Mouse (Mus musculus) MEL (cell line): Measurements from ENCODE around the gene 2510002D24Rik. TPM values are rescaled to one million over a fixed set of nuclear protein-coding genes. Genes with fewer than 3 reads are reported as not detected.

Source experiments
- DNase-seq: peaks from one replicate; pipeline ENCODE4 v3.0.0; 2011; ENCODE audit warnings: low read depth, low spot score
- H3K27ac ChIP-seq: 2 replicates; pipeline ENCODE4 v1.5.1; 2012; ENCODE audit warnings: low read depth, mild to moderate bottlenecking, control low read depth, low read length, moderate library complexity; ENCODE audit not compliant: control insufficient read depth
- H3K27me3 ChIP-seq, 2 experiments: fragments of 150-350 bp in 1 of 2; sonication (generic) in 1 of 2; 2 replicates each; pipeline ENCODE4 v1.6.1; 2012; ENCODE audit warnings: low read length in 2 of 2, mild to moderate bottlenecking in 2 of 2, improper control_type of control experiment in 1 of 2, moderate library complexity in 1 of 2; ENCODE audit not compliant: insufficient read depth in 2 of 2, control insufficient read depth in 1 of 2
- H3K36me3 ChIP-seq, 2 experiments: 2 replicates each; pipeline ENCODE4 v1.6.1; 2012 to 2014; ENCODE audit warnings: low read length in 2 of 2, improper control_type of control experiment in 1 of 2, inconsistent platforms in 1 of 2, mild to moderate bottlenecking in 1 of 2; ENCODE audit not compliant: insufficient read depth in 2 of 2, control insufficient read depth in 1 of 2
- H3K4me1 ChIP-seq, 2 experiments: fragments of 150-350 bp in 1 of 2; sonication (generic) in 1 of 2; 2 replicates each; pipeline ENCODE4 v1.6.1; 2012; ENCODE audit warnings: low read length in 2 of 2, improper control_type of control experiment in 1 of 2, mild to moderate bottlenecking in 1 of 2; ENCODE audit not compliant: insufficient read depth in 2 of 2, control insufficient read depth in 1 of 2
- H3K4me3 ChIP-seq, 2 experiments: fragments of 150-350 bp in 1 of 2; sonication (generic) in 1 of 2; 2 replicates each; pipeline ENCODE4 v1.5.1; 2012; ENCODE audit warnings: low read depth in 2 of 2, low read length in 2 of 2, mild to moderate bottlenecking in 2 of 2, moderate library complexity in 2 of 2, control low read depth in 1 of 2, improper control_type of control experiment in 1 of 2; ENCODE audit not compliant: control insufficient read depth in 1 of 2, insufficient read depth in 1 of 2
- H3K79me2 ChIP-seq: 2 replicates; pipeline ENCODE4 v1.6.1; 2012; ENCODE audit warnings: mild to moderate bottlenecking, low read length, moderate library complexity; ENCODE audit not compliant: control insufficient read depth, poor library complexity, insufficient read depth
- H3K9ac ChIP-seq: 2 replicates; pipeline ENCODE4 v1.6.1; 2012; ENCODE audit warnings: low read depth, mild to moderate bottlenecking, control low read depth, low read length, moderate library complexity; ENCODE audit not compliant: control insufficient read depth, poor library complexity, severe bottlenecking
- H3K9me3 ChIP-seq: fragments of 150-350 bp; sonication (generic); replicated peaks from 2 replicates; pipeline ENCODE4 v1.6.1; 2012; ENCODE audit warnings: mild to moderate bottlenecking, low read length, improper control_type of control experiment, moderate library complexity; ENCODE audit not compliant: insufficient read depth
- CHD1 ChIP-seq: IDR thresholded peaks from 2 replicates; pipeline ENCODE4 v1.6.1; 2012; ENCODE audit warnings: low read depth, mild to moderate bottlenecking, inconsistent platforms, low read length, improper control_type of control experiment
- CTCF ChIP-seq, 3 experiments: IDR thresholded peaks in 2 of 3; conservative IDR thresholded peaks in 1 of 3; 2 replicates each; pipeline ENCODE4 v1.5.1; 2011 to 2012; ENCODE audit warnings: low read length in 3 of 3, low read depth in 2 of 3, mild to moderate bottlenecking in 2 of 3, improper control_type of control experiment in 1 of 3, inconsistent platforms in 1 of 3, mixed read lengths in 1 of 3, moderate library complexity in 1 of 3; ENCODE audit not compliant: control insufficient read depth in 1 of 3, insufficient read depth in 1 of 3, poor library complexity in 1 of 3, severe bottlenecking in 1 of 3
- E2F4 ChIP-seq: IDR thresholded peaks from 2 replicates; pipeline ENCODE4 v1.6.1; 2011; ENCODE audit warnings: low read depth, low read length, improper control_type of control experiment, borderline replicate concordance
- EP300 ChIP-seq, 2 experiments: IDR thresholded peaks; 2 replicates each; pipeline ENCODE4 v1.6.1; 2011; ENCODE audit warnings: improper control_type of control experiment in 2 of 2, low read length in 2 of 2, low read depth in 1 of 2, mild to moderate bottlenecking in 1 of 2
- JUND ChIP-seq: IDR thresholded peaks from 2 replicates; pipeline ENCODE4 v1.6.1; 2011; ENCODE audit warnings: low read depth, mild to moderate bottlenecking, improper control_type of control experiment, low read length
- MAFK ChIP-seq: IDR thresholded peaks from 2 replicates; pipeline ENCODE4 v1.6.1; 2011; ENCODE audit warnings: low read depth, mild to moderate bottlenecking, low read length, improper control_type of control experiment, borderline replicate concordance
- MYB ChIP-seq: IDR thresholded peaks from 2 replicates; pipeline ENCODE4 v1.6.1; 2011; ENCODE audit warnings: mild to moderate bottlenecking, low read depth, low read length, improper control_type of control experiment
- POLR2AphosphoS5 ChIP-seq: IDR thresholded peaks from 2 replicates; pipeline ENCODE4 v1.6.1; 2012; ENCODE audit warnings: low read depth, borderline replicate concordance, mild to moderate bottlenecking, inconsistent platforms, low read length, moderate library complexity, mixed read lengths
- RCOR1 ChIP-seq: IDR thresholded peaks from 2 replicates; pipeline ENCODE4 v1.6.1; 2012; ENCODE audit warnings: low read depth, mild to moderate bottlenecking, inconsistent platforms, low read length, improper control_type of control experiment
- TCF12 ChIP-seq: IDR thresholded peaks from 2 replicates; pipeline ENCODE4 v1.6.1; 2014; ENCODE audit warnings: low read depth, mild to moderate bottlenecking, inconsistent platforms, low read length, improper control_type of control experiment, moderate library complexity
- USF1 ChIP-seq: IDR thresholded peaks from 2 replicates; pipeline ENCODE4 v1.6.1; 2014; ENCODE audit warnings: low read depth, mild to moderate bottlenecking, inconsistent platforms, low read length, improper control_type of control experiment, moderate library complexity
- ZC3H11A ChIP-seq: IDR thresholded peaks from 2 replicates; pipeline ENCODE4 v1.6.1; 2012; ENCODE audit warnings: low read depth, mild to moderate bottlenecking, inconsistent platforms, low read length, improper control_type of control experiment
- polyA plus RNA-seq, 2 experiments: library from polyadenylated mRNA; stranded (reverse) in 1 of 2; unstranded in 1 of 2; fragments of >175 nt in 1 of 2; fragments of >200 nt in 1 of 2; gene quantifications; 2 replicates each; pipeline versions ENCODE4 v1.2.1 to v1.2.4; 2012; ENCODE audit warnings: low replicate concordance in 2 of 2, low read depth in 1 of 2; ENCODE audit not compliant: insufficient read length in 2 of 2, insufficient read depth in 1 of 2, missing spikeins in 1 of 2
- total RNA-seq: library from RNA; depleted of rRNA; stranded (reverse); fragments of 300-350 nt; gene quantifications from 2 replicates; pipeline ENCODE4 v1.2.3, GENCODE M21; 2012

The 2510002D24Rik gene
- total and polyA plus RNA-seq, 3 experiments = 25.3 to 33.0 TPM; not detected in 1

DNA sequence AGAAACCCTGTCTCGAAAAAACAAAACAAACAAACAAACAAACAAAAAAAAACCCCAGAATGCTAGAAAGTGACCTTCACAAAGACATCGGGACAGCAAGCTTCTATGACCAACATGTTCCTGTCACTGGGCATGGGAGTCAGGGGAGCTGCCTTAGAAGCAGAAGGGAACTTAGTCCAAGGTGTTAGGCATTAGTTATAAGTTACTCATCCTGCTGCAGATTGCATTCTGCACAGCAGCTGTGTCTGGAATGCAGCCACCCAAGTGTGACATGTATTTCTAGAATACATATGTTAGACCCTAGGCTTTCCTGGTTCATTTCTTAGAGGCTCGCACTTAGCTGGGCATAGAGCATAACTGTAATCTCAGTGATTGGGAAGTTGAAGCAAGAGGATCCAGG, 7.7 kb upstream of the 2510002D24Rik start:
- H3K9me3 ChIP-seq = no peaks in the 10 kb centered on the region
- H3K27me3 ChIP-seq = no peaks in the 10 kb centered on the region
- H3K4me3 ChIP-seq = no peak overlapping the region
- H3K4me1 ChIP-seq = peaks cover 0 to 2% of the 10 kb centered on the region in 2 experiments; a peak in 2 of 4 replicates
- no peak overlapping the region for H3K27ac ChIP-seq
- TF ChIP-seq ZC3H11A (no peak), EP300 (IDR thresholded peaks at IDR 0.05; ENCODE audit: low read depth in 1 of 2, low read length in 2 of 2) (no peak), TCF12 (no peak)
- peaks cover under 1 to 47% of the 10 kb centered on the region in 2 experiments; a peak in 3 of 4 replicates for H3K36me3 ChIP-seq
- no peak for DNase-seq
- H3K79me2 ChIP-seq = no peaks in the 10 kb centered on the region
- H3K9ac ChIP-seq = no peak overlapping the region

DNA sequence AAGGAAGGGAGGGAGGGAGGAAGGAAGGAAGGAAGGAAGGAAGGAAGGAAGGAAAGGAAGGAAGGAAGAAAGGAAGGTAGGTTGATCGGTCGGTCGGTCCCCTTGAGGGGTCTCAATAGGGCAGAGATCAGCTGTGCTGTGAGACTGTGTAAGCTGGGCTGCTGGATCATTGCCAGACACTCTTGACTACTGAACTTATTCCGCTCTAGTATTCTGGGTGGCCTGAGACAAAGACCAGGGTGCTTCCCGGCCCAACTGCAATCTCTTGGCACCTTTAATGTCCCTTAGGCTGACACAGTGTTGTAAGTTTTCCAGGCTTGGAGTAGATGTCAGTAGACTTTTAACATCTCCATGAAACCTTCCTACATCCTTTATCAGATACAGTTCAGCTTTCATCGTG, 7.3 kb upstream of the 2510002D24Rik start:
- Histone ChIP-seq H3K27me3 (no peaks in the 10 kb centered on the region), H3K79me2 (no peaks in the 10 kb centered on the region)
- TF ChIP-seq MYB = no peak
- no peak for TF ChIP-seq E2F4
- TF ChIP-seq MAFK = no peak
- no peak for TF ChIP-seq RCOR1
- no peak for TF ChIP-seq CHD1
- TF ChIP-seq POLR2AphosphoS5 = no peak
- TF ChIP-seq JUND = no peak
- TF ChIP-seq USF1 = no peak
- TF ChIP-seq, all 39 proteins: peak for 0
- H3K27ac ChIP-seq = no peak overlapping the region
- H3K36me3 ChIP-seq = peaks cover 0 to 43% of the 10 kb centered on the region in 2 experiments; a peak in 3 of 4 replicates
- H3K4me1 ChIP-seq = peaks cover 0 to 2% of the 10 kb centered on the region in 2 experiments; a peak in 2 of 4 replicates
- DNase-seq = no peak
- H3K9me3 ChIP-seq = no peaks in the 10 kb centered on the region
- no peak overlapping the region for H3K9ac ChIP-seq
- no peak overlapping the region for H3K4me3 ChIP-seq

DNA sequence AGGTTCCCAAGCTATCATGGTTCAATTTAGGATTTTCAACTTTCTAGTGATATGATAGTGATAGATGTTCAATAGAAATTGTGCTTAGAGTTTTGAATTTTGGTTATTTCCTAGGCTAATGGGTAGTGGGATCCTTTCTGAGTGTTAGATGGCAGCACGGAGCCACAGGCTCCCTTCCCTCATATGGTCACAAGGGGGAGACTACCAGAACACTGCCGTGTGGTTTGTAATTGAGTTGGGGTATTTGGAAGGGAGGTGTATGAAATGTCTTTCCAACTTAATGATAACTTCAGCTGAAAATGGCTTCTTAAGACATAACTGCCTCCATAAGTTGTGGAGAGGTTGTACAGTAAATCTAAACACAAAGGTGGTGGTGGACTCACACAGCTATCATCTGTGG, 2.9 kb upstream of the 2510002D24Rik start:
- TF ChIP-seq RCOR1 (no peak), CTCF (IDR thresholded peaks at IDR 0.05 in 2 of 3, conservative IDR thresholded peaks at IDR 0.05 in 1 of 3; ENCODE audit: control insufficient read depth in 1 of 3, insufficient read depth in 1 of 3, low read depth in 2 of 3, low read length in 3 of 3, poor library complexity in 1 of 3, severe bottlenecking in 1 of 3) (peak in 1 of 3 experiments; percentile 20; a peak in 1 of 6 replicates)
- Histone ChIP-seq H3K27me3 (no peaks in the 10 kb centered on the region), H3K4me1 (peaks cover 4% of the 10 kb centered on the region in 2 experiments; a peak in 2 of 4 replicates), H3K36me3 (peaks cover 9 to 20% of the 10 kb centered on the region in 2 experiments), H3K79me2 (peaks cover 6% of the 10 kb centered on the region), H3K9ac (no peak overlapping the region), H3K4me3 (no peak overlapping the region), H3K9me3 (no peaks in the 10 kb centered on the region), H3K27ac (no peak overlapping the region)
- DNase-seq = no peak
